Mouse (Mus musculus): ENCODE measurements around the gene Gm49486. TPM values are rescaled to one million over a fixed set of nuclear protein-coding genes. Genes with fewer than 3 reads are reported as not detected.
A peak's percentile ranks its signal among the peaks of the same experiment; 100 is the strongest.

The Gm49486 gene
- polyA plus RNA-seq, 1 experiment: 0.08 TPM

DNA sequence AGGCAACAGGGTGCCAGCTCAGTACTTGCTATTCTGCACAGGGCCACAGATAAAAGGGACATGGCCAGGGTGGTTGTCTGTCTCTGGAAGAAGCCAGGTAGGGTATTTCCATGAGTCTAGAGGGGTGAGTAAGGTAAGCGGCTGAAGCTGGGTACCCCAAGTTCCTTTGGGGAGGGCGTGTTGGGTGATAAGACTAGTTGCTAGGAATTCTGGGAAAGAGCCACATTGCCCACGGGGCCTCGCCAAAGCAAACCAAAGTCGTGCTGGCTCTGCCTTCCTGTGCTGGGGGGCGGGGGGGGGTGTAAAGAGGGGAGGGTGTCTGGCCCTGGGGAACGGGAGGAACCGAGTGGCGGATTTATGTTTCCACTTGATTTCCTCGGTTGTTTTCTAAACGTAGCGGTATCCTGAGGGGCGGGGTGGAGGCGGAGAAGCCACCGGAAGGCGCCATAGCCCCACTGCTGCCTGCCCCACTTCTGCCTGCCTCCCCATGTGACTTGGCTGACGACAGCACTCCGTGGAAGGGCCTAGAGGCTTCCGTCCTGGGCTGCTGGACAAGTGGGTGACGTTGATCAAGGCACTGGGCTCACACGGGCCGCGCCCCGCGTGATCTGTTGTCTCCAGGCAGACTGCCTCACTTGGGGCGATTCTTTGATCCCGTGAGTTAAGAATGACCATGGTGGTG lies 20.3 kb upstream of the Gm49486 start:
- Histone ChIP-seq H3K4me1 (ENCODE audit: control insufficient read depth, insufficient read depth, insufficient read length, low read length) (no peaks in the 10 kb centered on the region; the same call in 1 of the 2 replicates), H3K27ac (ENCODE audit: insufficient read depth, low read depth, low read length) (no peak overlapping the region), H3K27me3 (ENCODE audit: control insufficient read depth, insufficient read depth, low read length) (no peaks in the 10 kb centered on the region), H3K36me3 (ENCODE audit: control insufficient read depth, insufficient read depth, low read length) (no peaks in the 10 kb centered on the region), H3K4me3 (ENCODE audit: low read depth, low read length) (peak overlapping the region; percentile 39)
- 59% methylated on average over 27 of the region's 27 CpGs for WGBS
- TF ChIP-seq CTCF (IDR thresholded peaks at IDR 0.05; ENCODE audit: extremely low read depth, insufficient read length, insufficient replicate concordance, low read depth, low read length) (no peak), POLR2A (IDR thresholded peaks at IDR 0.05; ENCODE audit: low read depth, low read length) (no peak)

DNA sequence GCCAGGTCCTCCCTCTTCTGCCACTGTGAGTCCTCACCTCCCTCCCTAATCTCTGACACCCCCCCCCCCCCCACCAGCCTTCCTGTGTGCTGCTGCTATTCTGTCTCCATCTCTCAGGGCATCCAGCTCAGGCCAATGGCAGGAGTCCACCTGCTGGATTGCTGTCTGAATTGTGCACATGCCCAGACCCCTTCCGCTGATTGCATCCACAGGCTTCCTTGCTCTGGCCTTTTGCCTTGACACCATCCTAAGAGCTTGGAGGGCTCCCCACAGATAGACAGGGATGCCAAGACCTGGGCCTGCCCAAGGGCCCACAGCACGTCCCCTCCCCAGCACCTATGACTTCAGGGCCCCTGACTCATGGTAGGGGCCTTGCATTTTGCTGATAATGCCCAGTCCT lies 18.8 kb upstream of the Gm49486 start:
- H3K4me1 ChIP-seq (ENCODE audit: control insufficient read depth, insufficient read depth, insufficient read length, low read length): no peaks in the 10 kb centered on the region; the same call in 1 of the 2 replicates
- WGBS: 78% methylated on average over 2 of the region's 2 CpGs
- H3K27me3 ChIP-seq (ENCODE audit: control insufficient read depth, insufficient read depth, low read length): no peaks in the 10 kb centered on the region
- H3K36me3 ChIP-seq (ENCODE audit: control insufficient read depth, insufficient read depth, low read length): no peaks in the 10 kb centered on the region
- H3K4me3 ChIP-seq (ENCODE audit: low read depth, low read length): no peak overlapping the region
- no peak overlapping the region for H3K27ac ChIP-seq (ENCODE audit: insufficient read depth, low read depth, low read length)
- TF ChIP-seq CTCF (IDR thresholded peaks at IDR 0.05; ENCODE audit: extremely low read depth, insufficient read length, insufficient replicate concordance, low read depth, low read length): no peak
- no peak for TF ChIP-seq POLR2A (IDR thresholded peaks at IDR 0.05; ENCODE audit: low read depth, low read length)

DNA sequence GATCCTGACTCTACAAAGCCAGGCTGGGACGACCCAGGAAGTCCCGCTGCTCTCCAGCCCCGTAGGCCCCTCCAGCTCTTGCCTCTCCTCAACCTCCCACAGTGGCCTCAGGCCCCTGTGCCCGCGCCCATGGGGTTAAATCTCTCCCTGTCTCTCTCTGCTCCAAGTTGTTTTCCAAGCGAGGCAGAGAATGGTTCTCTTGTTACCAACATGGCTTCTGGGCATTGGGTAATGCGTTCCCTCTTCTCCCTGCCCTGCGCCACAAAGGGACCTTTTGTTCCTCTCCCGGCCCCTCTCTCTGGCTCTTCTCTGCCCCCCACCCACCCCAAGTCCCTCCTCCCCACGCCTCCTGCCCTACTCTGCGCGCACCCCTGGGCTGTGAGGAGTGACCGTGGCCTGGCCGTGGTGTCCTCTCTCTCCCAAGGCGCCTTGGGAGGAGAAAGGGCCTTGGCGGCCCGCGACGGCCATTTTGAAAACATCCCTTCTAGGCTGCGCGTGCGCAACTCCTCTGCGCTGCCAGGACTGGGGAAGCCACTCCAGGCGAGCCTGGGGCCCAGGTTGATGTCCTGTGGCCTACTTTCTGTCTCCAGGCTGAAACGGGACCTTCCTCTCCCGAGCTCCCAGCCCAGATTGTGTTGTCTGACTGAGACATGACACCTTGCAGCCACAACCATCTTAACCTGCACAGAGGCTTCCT lies 16.3 kb upstream of the Gm49486 start:
- no peaks in the 10 kb centered on the region for H3K36me3 ChIP-seq (ENCODE audit: control insufficient read depth, insufficient read depth, low read length)
- H3K27ac ChIP-seq (ENCODE audit: insufficient read depth, low read depth, low read length): no peak overlapping the region
- 92% methylated on average over 26 of the region's 26 CpGs for WGBS
- no peaks in the 10 kb centered on the region for H3K27me3 ChIP-seq (ENCODE audit: control insufficient read depth, insufficient read depth, low read length)
- no peaks in the 10 kb centered on the region; the same call in 1 of the 2 replicates for H3K4me1 ChIP-seq (ENCODE audit: control insufficient read depth, insufficient read depth, insufficient read length, low read length)
- no peak overlapping the region for H3K4me3 ChIP-seq (ENCODE audit: low read depth, low read length)
- no peak for TF ChIP-seq POLR2A (IDR thresholded peaks at IDR 0.05; ENCODE audit: low read depth, low read length)
- no peak for TF ChIP-seq CTCF (IDR thresholded peaks at IDR 0.05; ENCODE audit: extremely low read depth, insufficient read length, insufficient replicate concordance, low read depth, low read length)

DNA sequence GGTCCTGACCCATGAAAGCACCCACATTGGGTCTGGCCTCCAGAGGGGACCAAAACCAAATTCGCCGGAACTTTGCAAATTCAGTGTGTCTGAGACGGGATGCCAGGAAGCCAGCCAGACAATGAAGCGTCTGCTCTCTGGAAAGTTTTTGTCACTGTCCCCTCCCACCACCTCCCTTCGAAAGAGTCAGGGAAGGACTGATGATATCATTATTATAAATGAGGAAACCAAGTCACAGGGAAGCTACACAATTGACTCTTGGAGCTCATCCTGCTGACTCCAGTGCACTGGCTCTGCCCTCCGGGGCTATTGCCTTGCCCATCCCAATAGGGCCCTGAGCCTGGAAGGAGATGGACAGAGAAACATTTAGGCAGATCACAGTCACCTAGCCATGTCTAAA lies 15.6 kb upstream of the Gm49486 start:
- Histone ChIP-seq H3K4me3 (ENCODE audit: low read depth, low read length) (no peak overlapping the region), H3K36me3 (ENCODE audit: control insufficient read depth, insufficient read depth, low read length) (no peaks in the 10 kb centered on the region), H3K27me3 (ENCODE audit: control insufficient read depth, insufficient read depth, low read length) (no peaks in the 10 kb centered on the region), H3K4me1 (ENCODE audit: control insufficient read depth, insufficient read depth, insufficient read length, low read length) (no peaks in the 10 kb centered on the region; the same call in 1 of the 2 replicates), H3K27ac (ENCODE audit: insufficient read depth, low read depth, low read length) (no peak overlapping the region)
- 80% methylated on average over 6 of the region's 6 CpGs for WGBS
- TF ChIP-seq POLR2A (IDR thresholded peaks at IDR 0.05; ENCODE audit: low read depth, low read length) (no peak), CTCF (IDR thresholded peaks at IDR 0.05; ENCODE audit: extremely low read depth, insufficient read length, insufficient replicate concordance, low read depth, low read length) (no peak)

DNA sequence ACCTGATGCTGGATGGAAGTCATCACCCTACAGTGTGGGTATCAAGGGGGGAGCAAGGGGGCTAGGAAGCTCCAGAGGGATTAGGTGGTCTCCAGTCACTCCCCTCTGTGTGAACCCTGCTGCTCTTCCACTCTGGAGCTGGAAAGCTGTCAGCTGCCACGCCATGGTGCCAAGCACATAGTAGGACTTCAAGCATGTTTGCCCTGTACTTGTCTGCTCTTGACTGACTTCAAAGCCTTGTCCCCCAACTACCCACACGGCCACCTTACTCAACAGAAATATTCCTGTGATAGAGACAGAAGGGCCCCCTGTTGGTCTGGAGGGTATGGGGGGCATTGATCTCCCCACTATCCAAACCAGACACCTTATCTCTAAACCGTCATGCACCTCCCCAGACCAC lies 13.0 kb upstream of the Gm49486 start:
- H3K4me3 ChIP-seq (ENCODE audit: low read depth, low read length): no peak overlapping the region
- H3K4me1 ChIP-seq (ENCODE audit: control insufficient read depth, insufficient read depth, insufficient read length, low read length): no peaks in the 10 kb centered on the region
- no peak for TF ChIP-seq POLR2A (IDR thresholded peaks at IDR 0.05; ENCODE audit: low read depth, low read length)
- TF ChIP-seq CTCF (IDR thresholded peaks at IDR 0.05; ENCODE audit: extremely low read depth, insufficient read length, insufficient replicate concordance, low read depth, low read length): no peak
- H3K27ac ChIP-seq (ENCODE audit: insufficient read depth, low read depth, low read length): no peak overlapping the region
- 50% methylated on average over 3 of the region's 3 CpGs for WGBS
- H3K27me3 ChIP-seq (ENCODE audit: control insufficient read depth, insufficient read depth, low read length): no peaks in the 10 kb centered on the region
- no peaks in the 10 kb centered on the region for H3K36me3 ChIP-seq (ENCODE audit: control insufficient read depth, insufficient read depth, low read length)

DNA sequence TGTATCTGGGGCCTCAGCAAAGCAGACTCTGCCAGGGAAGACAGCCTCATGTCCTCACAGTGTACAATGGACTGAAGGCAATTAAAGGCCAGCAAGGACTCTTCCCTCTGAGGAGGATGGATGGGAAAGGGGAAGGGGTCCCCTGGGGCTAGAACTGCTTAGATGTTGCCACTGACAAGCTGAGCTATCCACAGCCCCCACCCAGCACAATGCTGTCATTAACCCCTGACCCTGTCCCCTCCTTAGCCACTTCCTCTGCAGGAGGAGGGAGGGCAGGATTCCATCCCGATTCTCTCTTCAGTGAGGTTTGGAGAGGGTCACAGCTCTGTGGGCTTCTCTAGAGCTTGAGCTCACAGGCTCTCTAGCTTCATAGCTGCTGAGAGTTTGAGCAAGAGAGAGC lies 9.6 kb upstream of the Gm49486 start:
- no peaks in the 10 kb centered on the region for H3K4me1 ChIP-seq (ENCODE audit: control insufficient read depth, insufficient read depth, insufficient read length, low read length)
- no peaks in the 10 kb centered on the region for H3K36me3 ChIP-seq (ENCODE audit: control insufficient read depth, insufficient read depth, low read length)
- H3K27me3 ChIP-seq (ENCODE audit: control insufficient read depth, insufficient read depth, low read length): no peaks in the 10 kb centered on the region
- no peak overlapping the region for H3K4me3 ChIP-seq (ENCODE audit: low read depth, low read length)
- no peak overlapping the region for H3K27ac ChIP-seq (ENCODE audit: insufficient read depth, low read depth, low read length)
- TF ChIP-seq CTCF (IDR thresholded peaks at IDR 0.05; ENCODE audit: extremely low read depth, insufficient read length, insufficient replicate concordance, low read depth, low read length): no peak
- no peak for TF ChIP-seq POLR2A (IDR thresholded peaks at IDR 0.05; ENCODE audit: low read depth, low read length)
- 3% methylated on average over 1 of the region's 1 CpGs for WGBS

DNA sequence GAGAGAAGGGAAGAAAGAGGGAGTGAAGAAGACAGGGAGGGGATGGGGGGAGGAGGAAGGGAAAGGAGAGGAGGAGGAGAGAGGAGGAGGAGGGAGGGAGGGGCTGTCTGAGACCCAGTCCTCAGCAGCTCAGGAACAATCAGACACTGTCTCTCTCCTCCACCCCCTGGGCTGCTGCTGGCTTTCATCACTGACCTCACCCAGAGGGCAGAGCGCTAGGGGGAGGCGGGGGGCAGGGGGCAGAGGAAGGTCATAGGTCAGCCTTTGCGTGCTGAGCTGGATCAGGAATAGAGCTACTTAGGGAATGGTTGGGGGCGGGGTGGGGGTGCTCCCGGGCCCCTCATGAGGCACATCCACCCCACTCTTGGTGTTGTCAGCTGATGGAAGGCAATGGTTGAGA lies 5.5 kb upstream of the Gm49486 start:
- H3K4me1 ChIP-seq (ENCODE audit: control insufficient read depth, insufficient read depth, insufficient read length, low read length): no peaks in the 10 kb centered on the region
- WGBS: 30% methylated on average over 5 of the region's 5 CpGs
- H3K4me3 ChIP-seq (ENCODE audit: low read depth, low read length): no peak overlapping the region
- no peak overlapping the region for H3K27ac ChIP-seq (ENCODE audit: insufficient read depth, low read depth, low read length)
- no peaks in the 10 kb centered on the region for H3K27me3 ChIP-seq (ENCODE audit: control insufficient read depth, insufficient read depth, low read length)
- TF ChIP-seq CTCF (IDR thresholded peaks at IDR 0.05; ENCODE audit: extremely low read depth, insufficient read length, insufficient replicate concordance, low read depth, low read length) (no peak), POLR2A (IDR thresholded peaks at IDR 0.05; ENCODE audit: low read depth, low read length) (no peak)
- no peaks in the 10 kb centered on the region for H3K36me3 ChIP-seq (ENCODE audit: control insufficient read depth, insufficient read depth, low read length)

Measured in small intestine, adult 2 months (tissue).